Mouse (Mus musculus) lung, embryonic 14.5 days (tissue): ENCODE results near the gene Zfp318. TPM values are rescaled to one million over a fixed set of nuclear protein-coding genes. Genes with fewer than 3 reads are reported as not detected.

ENCODE experiments used
- ATAC-seq: fragments of 200-750 bp; cut with Nextera tagmentation; 2 replicates; pipeline ENCODE4 v1.8.0; 2017; ENCODE audit warnings: mild to moderate bottlenecking, moderate TSS enrichment, moderate library complexity; ENCODE audit not compliant: insufficient read depth
- DNase-seq: peaks from one replicate; pipeline ENCODE4 v3.0.0-alpha.2; 2015
- H3K27ac ChIP-seq: fragments of 300-500 bp; sonication (generic); 2 replicates; pipeline ENCODE4 v1.5.1; 2014; ENCODE audit warnings: low read depth, mild to moderate bottlenecking, moderate library complexity
- H3K27me3 ChIP-seq: fragments of 300-500 bp; sonication (generic); 2 replicates; pipeline ENCODE4 v1.6.1; 2014; ENCODE audit warnings: low read length, control low read depth; ENCODE audit not compliant: insufficient read depth
- H3K36me3 ChIP-seq: fragments of 300-500 bp; sonication (generic); 2 replicates; pipeline ENCODE4 v1.6.1; 2014; ENCODE audit warnings: control low read depth; ENCODE audit not compliant: insufficient read depth
- H3K4me1 ChIP-seq: fragments of 300-500 bp; sonication (generic); 2 replicates; pipeline ENCODE4 v1.6.1; 2014; ENCODE audit warnings: antibody characterized with exemption, control low read depth; ENCODE audit not compliant: insufficient read depth
- H3K4me2 ChIP-seq: fragments of 300-500 bp; sonication (generic); 2 replicates; pipeline ENCODE4 v1.6.1; 2014; ENCODE audit warnings: mild to moderate bottlenecking
- H3K4me3 ChIP-seq: fragments of 300-500 bp; sonication (generic); 2 replicates; pipeline ENCODE4 v1.5.1; 2014; ENCODE audit warnings: low read depth, low read length
- H3K9ac ChIP-seq: fragments of 300-500 bp; sonication (generic); 2 replicates; pipeline ENCODE4 v1.6.1; 2014
- H3K9me3 ChIP-seq: fragments of 300-500 bp; sonication (generic); 2 replicates; pipeline ENCODE4 v1.6.1; 2016; ENCODE audit warnings: low read depth, low read length, control low read depth
- CTCF ChIP-seq: IDR thresholded peaks from 2 replicates; pipeline ENCODE4 v1.5.1; 2016; ENCODE audit warnings: antibody characterized with exemption, low read depth
- WGBS: fragments of 180-500 bp; shearing (Covaris S2); extraction: QIAGEN DNeasy Blood & Tissue Kit; methylation state at CpG from one replicate; pipeline ENCODE4 v1.1.7; 2014; 5-methylcytosine and 5-hydroxymethylcytosine counted together
- polyA plus RNA-seq: library from polyadenylated mRNA; unstranded; fragments of >200 nt; fragmentation: Nextera tagmentation; extraction: Ambion mirVana; gene quantifications from 2 replicates; pipeline ENCODE4 v1.2.1, GENCODE M21; 2014

Zfp318 gene
- polyA plus RNA-seq, 1 experiment from 2014 or later: 15.2 TPM

DNA sequence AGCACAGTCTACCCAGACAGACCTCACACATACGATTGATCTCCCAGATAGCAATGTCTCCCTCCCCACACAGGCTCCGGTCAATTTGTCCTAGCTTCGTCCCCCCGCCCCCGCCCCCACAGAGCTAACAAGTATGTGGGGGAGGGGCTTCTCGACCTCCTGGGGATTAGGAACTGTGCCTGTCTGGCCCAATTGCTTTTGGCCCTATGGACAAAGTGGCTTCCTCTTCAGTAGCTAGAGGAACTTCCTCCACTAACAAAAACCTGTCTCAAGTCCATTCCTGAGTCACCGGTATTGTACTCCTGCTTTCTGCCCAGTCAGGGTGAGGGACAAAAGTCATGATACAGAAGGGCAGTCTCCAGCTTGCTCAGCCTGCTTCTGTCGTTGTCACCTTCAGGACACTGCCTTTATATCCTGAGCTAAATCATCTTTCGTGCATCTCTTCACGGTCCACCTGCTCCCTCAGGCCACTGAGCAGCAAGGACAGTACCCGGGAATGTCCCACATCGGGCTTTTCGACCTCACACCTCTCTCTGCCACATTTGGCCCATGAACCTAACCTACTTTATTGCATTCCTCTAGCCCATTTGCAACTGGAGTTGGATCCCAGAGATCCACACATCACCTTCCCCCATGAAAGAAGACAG, 69.9 kb downstream of the Zfp318 start:
- no peak overlapping the region for H3K4me3 ChIP-seq
- WGBS: 5% methylated on average over 13 of the region's 13 CpGs
- no peak for TF ChIP-seq CTCF
- H3K4me2 ChIP-seq: peak overlapping the region; percentile 82
- no peaks in the 10 kb centered on the region for H3K36me3 ChIP-seq
- H3K9ac ChIP-seq: no peak overlapping the region
- no peak for DNase-seq
- peaks cover 57% of the 10 kb centered on the region for H3K27me3 ChIP-seq
- peaks cover 7% of the 10 kb centered on the region; the same call in 1 of the 2 replicates for H3K4me1 ChIP-seq
- H3K9me3 ChIP-seq: no peaks in the 10 kb centered on the region
- ATAC-seq: no peak
- no peak overlapping the region for H3K27ac ChIP-seq

DNA sequence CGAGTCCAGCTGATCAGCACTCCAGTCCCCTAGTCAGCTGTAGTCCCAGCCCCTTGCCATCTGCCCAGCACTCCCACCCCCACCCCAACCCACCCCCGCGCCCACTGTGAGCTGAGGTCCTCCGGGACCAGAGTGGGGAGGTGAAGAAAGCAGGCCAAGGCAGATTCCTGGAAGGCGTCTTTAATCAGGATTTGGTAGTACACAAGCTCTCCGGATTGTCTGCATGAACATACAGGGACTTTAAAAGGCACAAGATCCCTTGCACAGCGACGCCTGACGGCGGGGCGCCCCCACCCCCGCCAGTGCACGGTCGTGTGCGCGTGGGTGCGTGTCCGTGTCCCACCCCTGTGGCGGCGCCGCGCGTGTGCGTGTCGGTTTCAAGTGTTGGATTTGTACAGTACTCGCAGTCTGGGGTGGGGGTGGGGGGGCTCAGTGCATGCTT, 70.5 kb downstream of the Zfp318 start:
- no peak overlapping the region for H3K9ac ChIP-seq
- no peaks in the 10 kb centered on the region for H3K36me3 ChIP-seq
- 3% methylated on average over 23 of the region's 26 CpGs for WGBS
- H3K27me3 ChIP-seq: peaks cover 61% of the 10 kb centered on the region
- H3K4me2 ChIP-seq: peak overlapping the region; percentile 82
- peak; percentile 32; the same call in 1 of the 2 replicates for TF ChIP-seq CTCF
- no peak overlapping the region for H3K27ac ChIP-seq
- no peaks in the 10 kb centered on the region for H3K9me3 ChIP-seq
- H3K4me3 ChIP-seq: peak overlapping the region; percentile 43
- ATAC-seq (no peak), DNase-seq (peak; percentile 24)
- peaks cover 7% of the 10 kb centered on the region; the same call in 1 of the 2 replicates for H3K4me1 ChIP-seq

DNA sequence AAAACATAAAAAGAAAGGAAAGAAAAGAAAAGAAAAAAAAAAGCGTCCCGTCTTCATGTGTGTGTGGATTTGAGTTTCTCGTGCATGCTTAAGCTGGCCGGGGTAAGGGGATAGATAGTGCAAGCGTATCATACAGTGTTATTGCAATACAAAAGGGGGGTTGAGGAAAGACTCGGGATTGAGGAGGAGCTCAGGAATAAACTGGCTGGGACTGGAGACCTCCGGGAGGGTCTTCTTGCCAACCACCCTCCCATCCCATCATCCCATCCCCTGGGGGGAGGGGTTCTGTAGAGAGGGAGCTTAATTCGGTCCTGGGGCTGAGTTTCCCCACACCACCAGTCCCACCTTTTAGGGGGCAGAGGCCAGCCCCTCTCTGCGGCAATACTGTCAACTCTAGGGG, 71.0 kb downstream of the Zfp318 start:
- ATAC-seq: no peak; the same call in 1 of the 2 replicates
- Histone ChIP-seq H3K36me3 (no peaks in the 10 kb centered on the region), H3K9me3 (no peaks in the 10 kb centered on the region), H3K27me3 (peaks cover 67% of the 10 kb centered on the region), H3K9ac (no peak overlapping the region; the same call in 1 of the 2 replicates), H3K4me3 (peak overlapping the region; percentile 43), H3K4me2 (peak overlapping the region; percentile 82), H3K4me1 (peaks cover 7% of the 10 kb centered on the region; the same call in 1 of the 2 replicates), H3K27ac (no peak overlapping the region)
- WGBS: 2% methylated on average over 9 of the region's 9 CpGs
- DNase-seq: no peak
- TF ChIP-seq CTCF: no peak

DNA sequence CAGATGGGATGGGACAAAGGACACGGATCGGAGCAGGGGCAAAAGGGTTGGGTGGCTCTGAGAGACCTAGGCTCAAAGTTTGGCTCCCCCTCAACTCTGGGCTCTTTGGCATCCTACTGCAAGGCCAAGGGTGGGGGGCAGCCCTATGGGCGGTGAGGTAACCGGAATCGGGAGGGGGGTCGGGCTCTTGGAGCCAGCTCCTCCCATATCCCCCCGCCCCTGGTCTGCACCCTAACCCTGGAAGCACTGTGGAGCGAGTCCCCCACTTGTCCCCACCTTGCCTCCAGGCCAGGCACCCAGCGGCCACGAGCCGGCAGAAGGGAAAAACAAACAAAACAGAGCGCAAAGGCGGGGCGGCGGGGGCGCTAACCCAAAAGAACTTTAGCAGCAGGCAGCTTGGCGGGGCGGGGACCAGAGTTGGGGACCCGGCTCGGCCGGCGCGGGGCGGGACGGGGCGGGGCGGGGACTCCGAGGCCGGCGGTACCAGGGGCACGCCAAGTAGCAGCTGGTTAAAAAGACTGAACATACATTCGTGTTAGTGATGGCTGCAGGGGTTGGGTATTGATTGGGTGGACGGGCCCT, 71.7 kb downstream of the Zfp318 start:
- no peaks in the 10 kb centered on the region for H3K36me3 ChIP-seq
- no peak overlapping the region for H3K27ac ChIP-seq
- H3K27me3 ChIP-seq: peaks cover 74% of the 10 kb centered on the region
- H3K9ac ChIP-seq: peak overlapping the region; percentile 32
- peak; percentile 52 for ATAC-seq
- WGBS: under 1% methylated on average over 33 of the region's 33 CpGs
- TF ChIP-seq CTCF: no peak
- peak overlapping the region; percentile 82 for H3K4me2 ChIP-seq
- peak overlapping the region; percentile 43 for H3K4me3 ChIP-seq
- peaks cover 7% of the 10 kb centered on the region; the same call in 1 of the 2 replicates for H3K4me1 ChIP-seq
- peak; percentile 69 for DNase-seq
- H3K9me3 ChIP-seq: no peaks in the 10 kb centered on the region

DNA sequence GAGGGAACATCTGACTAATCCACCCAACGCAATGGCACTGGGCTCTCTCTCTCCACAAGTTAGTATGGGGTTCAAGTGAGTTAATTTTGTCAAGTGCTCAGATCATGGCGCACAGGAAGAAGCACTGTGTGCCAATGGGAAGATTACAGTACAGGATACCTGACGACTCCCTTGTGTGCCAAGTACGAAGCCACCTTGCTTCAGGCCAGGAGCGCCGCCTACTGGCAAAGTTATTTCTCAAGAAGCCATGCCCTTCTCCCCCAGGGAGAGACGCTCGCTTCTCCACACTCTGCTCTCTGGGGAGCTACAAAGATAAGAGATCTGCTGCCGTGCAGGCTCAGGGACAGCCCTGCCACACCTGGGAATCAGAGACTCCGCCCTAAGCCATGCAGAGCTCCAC, 74.3 kb downstream of the Zfp318 start:
- Histone ChIP-seq H3K27me3 (peaks cover 84% of the 10 kb centered on the region), H3K27ac (no peak overlapping the region), H3K9me3 (no peaks in the 10 kb centered on the region), H3K4me2 (no peak overlapping the region), H3K9ac (no peak overlapping the region), H3K4me3 (no peak overlapping the region), H3K36me3 (no peaks in the 10 kb centered on the region), H3K4me1 (peaks cover 7% of the 10 kb centered on the region; the same call in 1 of the 2 replicates)
- TF ChIP-seq CTCF: peak; percentile 64
- DNase-seq: peak; percentile 69
- ATAC-seq: no peak
- WGBS: 12% methylated on average over 10 of the region's 10 CpGs

DNA sequence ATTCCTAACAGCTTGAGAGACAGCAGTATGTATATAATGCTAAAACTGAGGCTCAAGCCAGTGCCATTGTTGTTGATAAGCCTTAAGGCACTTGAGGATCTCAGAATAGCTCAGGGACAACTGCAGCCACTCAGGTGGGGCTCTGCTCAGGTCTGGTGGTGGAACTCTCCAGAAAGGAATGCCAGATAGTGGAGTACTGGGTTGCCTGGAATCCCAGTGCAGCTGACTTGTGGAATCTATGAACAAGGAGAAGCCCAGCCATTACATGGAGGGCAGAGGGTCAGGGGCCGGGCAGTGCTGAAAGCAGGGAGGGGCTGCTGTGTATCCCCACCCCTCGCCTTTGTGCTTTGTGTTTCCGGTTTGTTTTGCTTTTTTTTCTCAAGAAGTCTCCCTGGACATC, 74.9 kb downstream of the Zfp318 start:
- no peak overlapping the region for H3K27ac ChIP-seq
- H3K4me1 ChIP-seq: peaks cover 7% of the 10 kb centered on the region; the same call in 1 of the 2 replicates
- WGBS: 24% methylated on average over 3 of the region's 3 CpGs
- no peak overlapping the region for H3K4me3 ChIP-seq
- TF ChIP-seq CTCF: no peak
- no peak for ATAC-seq
- H3K9ac ChIP-seq: no peak overlapping the region
- H3K36me3 ChIP-seq: no peaks in the 10 kb centered on the region
- no peak for DNase-seq
- H3K27me3 ChIP-seq: peaks cover 78% of the 10 kb centered on the region
- H3K4me2 ChIP-seq: no peak overlapping the region
- no peaks in the 10 kb centered on the region for H3K9me3 ChIP-seq

DNA sequence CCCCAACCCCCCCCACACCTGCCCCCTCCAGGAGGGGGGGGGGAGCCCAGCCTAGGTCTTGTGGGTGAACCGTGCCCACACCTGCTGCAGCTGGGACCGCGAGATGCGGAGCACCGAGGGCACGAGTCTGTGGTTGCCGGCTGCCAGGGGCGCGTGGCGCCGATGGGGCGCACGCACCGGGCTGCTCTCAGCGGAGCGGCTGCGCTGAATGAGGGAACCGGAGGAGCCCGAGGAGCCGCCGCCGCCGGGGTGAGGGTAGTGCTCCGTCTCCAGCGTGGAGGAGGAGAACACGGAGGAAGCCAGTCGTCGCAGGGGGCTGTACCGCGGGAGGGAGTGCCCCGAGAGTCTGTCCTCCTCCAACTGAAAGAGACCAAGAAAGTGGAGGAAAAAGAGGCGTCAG, 77.1 kb downstream of the Zfp318 start:
- H3K27me3 ChIP-seq: peaks cover 56% of the 10 kb centered on the region
- H3K4me2 ChIP-seq: peak overlapping the region; percentile 59
- H3K9me3 ChIP-seq: no peaks in the 10 kb centered on the region
- under 1% methylated on average over 32 of the region's 32 CpGs for whole genome bisulfite sequencing
- no peaks in the 10 kb centered on the region for H3K4me1 ChIP-seq
- peak overlapping the region; percentile 30 for H3K4me3 ChIP-seq
- TF ChIP-seq CTCF: no peak
- peak; percentile 32; the same call in 1 of the 2 replicates for ATAC-seq
- peak overlapping the region; percentile 39 for H3K9ac ChIP-seq
- peak; percentile 28 for DNase-seq
- no peaks in the 10 kb centered on the region for H3K36me3 ChIP-seq
- no peak overlapping the region for H3K27ac ChIP-seq
